Mouse (Mus musculus): ENCODE measurements around the gene Stap2. TPM values are rescaled to one million over a fixed set of nuclear protein-coding genes. Genes with fewer than 3 reads are reported as not detected.

Stap2 gene
- polyA plus RNA-seq (2015; fragmentation: Nextera tagmentation; extraction: Ambion mirVana): 1.5 and 1.8 TPM in 2 replicates

DNA sequence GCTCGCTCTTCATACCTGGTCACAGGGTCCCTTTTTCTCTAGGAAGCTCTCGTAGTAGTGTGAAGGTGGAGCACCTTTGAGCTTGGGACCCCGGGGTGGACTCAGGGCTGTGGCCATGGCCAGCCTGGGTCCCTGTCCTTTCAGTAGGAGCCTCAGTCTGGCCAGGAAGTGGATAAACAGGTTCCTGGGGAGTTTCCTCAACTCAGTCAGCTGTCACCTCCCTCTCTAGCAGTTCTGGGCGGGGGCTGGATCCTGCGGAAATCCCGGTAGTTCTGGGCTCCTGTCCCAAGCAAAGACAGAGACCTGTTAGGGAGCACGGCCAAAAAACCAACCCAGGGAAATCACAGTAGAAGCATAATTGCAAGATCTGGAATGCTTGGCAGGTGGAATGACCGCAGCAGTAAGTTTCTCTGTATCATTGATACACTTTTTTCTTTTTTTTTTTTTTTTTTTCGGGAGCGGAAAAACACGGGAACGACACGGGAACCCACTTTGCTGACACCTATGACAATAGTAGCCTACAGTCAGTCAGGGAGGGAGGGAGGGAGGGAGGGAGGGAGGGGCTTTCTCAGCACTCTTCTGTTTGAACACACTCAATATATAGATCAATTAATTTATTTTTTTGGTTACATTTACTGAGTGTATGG is at the start of gene Stap2, which contains the start of gene Mpnd:
TSS of gene Stap2 (minus strand) at position 170 of the 647 bp plus-strand sequence.
TSS of gene Mpnd (plus strand) at position 297 of the 647 bp plus-strand sequence.
- no peak within 1 kb of the TSS; the same call in 1 of the 2 replicates for H3K27ac ChIP-seq
- H3K4me2 ChIP-seq: 0 out of 2 replicates have a peak within 1 kb of the TSS, but pooled peaks have one; percentile 11
- H3K4me1 ChIP-seq (replicated peaks): peaks cover 38% of the 10 kb centered on the region
- no peak for ATAC-seq (ENCODE audit: low read depth)
- H3K4me3 ChIP-seq (replicated peaks): no peak within 1 kb of the TSS
- H3K9ac ChIP-seq: no peak within 1 kb of the TSS
- H3K27me3 ChIP-seq: peaks cover 25% of the 10 kb centered on the region
- no peaks in the 10 kb centered on the region for H3K9me3 ChIP-seq (replicated peaks)
- no peaks in the 10 kb centered on the region for H3K36me3 ChIP-seq
- DNase-seq: no peak
- WGBS (ENCODE audit: insufficient replicate concordance): 19% methylated on average over 13 of the region's 13 CpGs

DNA sequence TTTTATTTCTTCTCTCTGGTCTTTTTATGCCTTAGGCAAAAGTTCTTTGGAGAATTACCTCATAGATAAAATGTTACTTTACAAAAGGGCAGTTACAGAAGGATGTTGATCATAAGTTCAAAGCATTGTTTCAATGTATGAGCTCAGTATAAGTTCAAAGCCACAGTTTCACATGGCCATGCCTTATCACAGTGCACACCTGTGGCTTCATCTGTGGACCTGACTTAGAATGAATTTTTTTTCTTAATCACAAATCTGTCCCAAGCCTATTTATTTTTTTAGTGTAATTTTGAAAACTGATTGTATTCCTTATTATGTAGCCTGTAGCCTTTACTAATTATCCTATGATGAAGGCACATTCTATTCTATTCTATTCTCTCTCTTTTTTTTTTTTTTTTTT is 49.6 kb upstream of the Stap2 start:
- ATAC-seq (ENCODE audit: low read depth): no peak
- Histone ChIP-seq H3K27me3 (no peaks in the 10 kb centered on the region), H3K4me1 (replicated peaks) (peaks cover 30% of the 10 kb centered on the region), H3K4me3 (replicated peaks) (no peak overlapping the region), H3K9ac (no peak overlapping the region), H3K36me3 (peaks cover 94% of the 10 kb centered on the region), H3K4me2 (no peak overlapping the region), H3K9me3 (replicated peaks) (no peaks in the 10 kb centered on the region), H3K27ac (no peak overlapping the region)
- DNase-seq: no peak

DNA sequence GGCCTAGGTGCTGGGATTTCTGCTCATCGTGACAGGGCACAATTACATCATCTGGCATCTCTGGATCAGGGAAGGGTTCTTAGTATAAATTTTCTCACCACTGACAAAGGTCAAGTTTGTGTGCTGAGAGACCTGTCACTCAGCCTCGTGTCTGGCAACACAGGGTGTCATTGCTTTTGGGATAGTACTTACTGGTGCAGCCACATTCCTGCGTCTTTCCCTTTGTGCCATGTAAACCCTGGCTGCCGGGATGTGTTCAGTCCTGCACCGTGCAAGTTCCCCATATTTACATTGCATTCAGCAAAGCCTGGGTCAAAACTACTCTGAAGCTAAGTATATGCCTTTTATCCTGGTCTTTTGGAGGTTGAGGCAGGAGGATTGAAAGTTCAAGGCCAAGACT is 46.0 kb upstream of the Stap2 start:
- Histone ChIP-seq H3K27me3 (no peaks in the 10 kb centered on the region), H3K36me3 (peaks cover 94% of the 10 kb centered on the region), H3K9ac (no peak overlapping the region), H3K27ac (no peak overlapping the region), H3K4me3 (replicated peaks) (no peak overlapping the region), H3K9me3 (replicated peaks) (no peaks in the 10 kb centered on the region), H3K4me1 (replicated peaks) (peaks cover 30% of the 10 kb centered on the region), H3K4me2 (no peak overlapping the region)
- ATAC-seq (ENCODE audit: low read depth): no peak
- no peak for DNase-seq
- WGBS (ENCODE audit: insufficient replicate concordance): 86% methylated on average over 5 of the region's 5 CpGs

DNA sequence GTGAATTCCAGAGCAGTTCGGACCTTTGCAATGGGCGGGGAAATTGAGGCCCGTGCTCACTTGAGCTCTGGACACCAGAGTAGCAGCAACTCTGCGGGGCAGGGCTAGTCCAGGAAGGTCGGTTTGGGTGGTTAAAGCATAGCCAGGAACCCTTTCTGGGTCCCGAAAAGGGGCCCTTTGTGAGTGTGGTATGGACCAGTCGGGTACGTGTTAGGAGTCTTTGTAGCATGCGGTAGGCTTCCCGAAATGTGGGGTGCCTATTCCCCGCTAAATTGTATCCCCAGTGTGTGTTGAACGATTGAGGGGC is 35.4 kb upstream of the Stap2 start:
- Histone ChIP-seq H3K27me3 (no peaks in the 10 kb centered on the region), H3K9ac (peak overlapping the region; percentile 91), H3K9me3 (replicated peaks) (no peaks in the 10 kb centered on the region), H3K4me1 (replicated peaks) (peaks cover 41% of the 10 kb centered on the region), H3K27ac (peak overlapping the region; percentile 90), H3K36me3 (peaks cover 32% of the 10 kb centered on the region), H3K4me3 (replicated peaks) (peak overlapping the region; percentile 86), H3K4me2 (peak overlapping the region; percentile 92)
- ATAC-seq (ENCODE audit: low read depth): no peak
- no peak for DNase-seq
- 2% methylated on average over 12 of the region's 12 CpGs for WGBS (ENCODE audit: insufficient replicate concordance)

DNA sequence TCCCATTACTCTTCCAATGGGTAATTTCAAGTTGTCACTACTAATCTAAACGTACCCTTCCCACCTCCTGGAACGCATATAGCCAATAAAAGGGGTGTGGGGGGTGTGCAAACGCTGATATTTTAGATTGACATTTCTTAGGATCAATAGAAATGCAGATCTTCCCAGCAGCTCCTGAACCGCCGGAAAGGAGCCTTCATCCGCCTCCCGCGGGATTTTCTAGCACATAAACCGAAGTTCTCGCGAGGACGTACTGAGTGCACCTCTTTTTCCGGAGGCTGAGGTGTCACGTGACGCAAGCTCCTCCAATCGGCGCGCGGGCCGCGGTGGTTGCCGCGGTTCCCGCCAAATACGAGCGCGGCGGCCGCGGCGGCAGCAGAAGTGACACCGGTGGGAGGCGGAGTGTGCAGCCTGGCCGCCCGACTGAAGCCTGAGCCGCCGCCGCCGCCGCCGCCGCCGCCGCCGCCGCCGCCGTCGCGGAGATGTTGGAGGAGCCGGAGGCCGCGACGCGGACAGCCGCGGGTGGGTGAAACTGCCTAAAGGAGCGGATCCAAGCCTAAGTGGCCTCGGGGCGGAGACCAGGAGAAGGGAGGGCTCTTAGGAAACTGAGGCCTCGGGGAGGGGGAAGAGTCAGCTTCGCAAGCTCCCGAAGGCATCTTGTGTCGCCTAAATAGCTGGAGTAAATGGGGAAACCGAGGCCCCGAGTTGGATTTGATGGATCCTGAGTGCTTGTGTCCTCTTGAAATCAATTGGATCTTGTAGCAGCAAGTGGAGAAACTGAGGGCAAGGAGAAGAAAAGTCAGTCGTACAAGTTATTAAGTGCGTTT is 34.9 kb upstream of the Stap2 start, which contains the start of gene Chaf1a:
TSS of gene Chaf1a (plus strand) at position 410 of the 827 bp plus-strand sequence.
- Histone ChIP-seq H3K27ac (peak within 1 kb of the TSS; percentile 90), H3K27me3 (no peaks in the 10 kb centered on the region), H3K36me3 (peaks cover 27% of the 10 kb centered on the region), H3K4me1 (replicated peaks) (peaks cover 43% of the 10 kb centered on the region), H3K9ac (peak within 1 kb of the TSS; percentile 91), H3K4me3 (replicated peaks) (peak within 1 kb of the TSS; percentile 86), H3K4me2 (peak within 1 kb of the TSS; percentile 92), H3K9me3 (replicated peaks) (no peaks in the 10 kb centered on the region)
- DNase-seq: peak; percentile 97
- under 1% methylated on average over 68 of the region's 68 CpGs for WGBS (ENCODE audit: insufficient replicate concordance)
- peak; percentile 78 for ATAC-seq (ENCODE audit: low read depth)

DNA sequence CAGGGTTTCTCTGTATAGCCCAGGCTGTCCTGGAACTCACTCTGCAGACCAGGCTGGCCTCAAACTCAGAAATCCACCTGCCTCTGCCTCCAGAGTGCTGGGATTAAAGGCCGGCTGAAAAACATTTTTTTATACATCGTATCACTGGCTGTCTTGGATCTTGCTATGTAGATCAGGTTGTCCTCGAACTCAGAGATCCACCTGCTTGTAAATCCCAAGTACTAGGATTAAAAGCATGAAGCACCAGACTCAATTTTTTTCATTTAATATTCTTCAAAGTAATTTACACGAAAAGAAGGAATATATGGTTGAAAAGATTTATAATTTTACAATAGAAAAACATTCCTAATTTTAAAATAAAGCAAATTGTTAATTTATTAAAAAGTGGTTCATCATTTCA is 34.0 kb upstream of the Stap2 start:
- Histone ChIP-seq H3K9me3 (replicated peaks) (no peaks in the 10 kb centered on the region), H3K4me3 (replicated peaks) (peak overlapping the region; percentile 86), H3K27me3 (no peaks in the 10 kb centered on the region), H3K4me1 (replicated peaks) (peaks cover 52% of the 10 kb centered on the region), H3K9ac (peak overlapping the region; percentile 73), H3K27ac (peak overlapping the region; percentile 74; the same call in 1 of the 2 replicates), H3K36me3 (peaks cover 23% of the 10 kb centered on the region), H3K4me2 (peak overlapping the region; percentile 92)
- no peak for DNase-seq
- 59% methylated on average over 4 of the region's 4 CpGs for WGBS (ENCODE audit: insufficient replicate concordance)
- ATAC-seq (ENCODE audit: low read depth): no peak

DNA sequence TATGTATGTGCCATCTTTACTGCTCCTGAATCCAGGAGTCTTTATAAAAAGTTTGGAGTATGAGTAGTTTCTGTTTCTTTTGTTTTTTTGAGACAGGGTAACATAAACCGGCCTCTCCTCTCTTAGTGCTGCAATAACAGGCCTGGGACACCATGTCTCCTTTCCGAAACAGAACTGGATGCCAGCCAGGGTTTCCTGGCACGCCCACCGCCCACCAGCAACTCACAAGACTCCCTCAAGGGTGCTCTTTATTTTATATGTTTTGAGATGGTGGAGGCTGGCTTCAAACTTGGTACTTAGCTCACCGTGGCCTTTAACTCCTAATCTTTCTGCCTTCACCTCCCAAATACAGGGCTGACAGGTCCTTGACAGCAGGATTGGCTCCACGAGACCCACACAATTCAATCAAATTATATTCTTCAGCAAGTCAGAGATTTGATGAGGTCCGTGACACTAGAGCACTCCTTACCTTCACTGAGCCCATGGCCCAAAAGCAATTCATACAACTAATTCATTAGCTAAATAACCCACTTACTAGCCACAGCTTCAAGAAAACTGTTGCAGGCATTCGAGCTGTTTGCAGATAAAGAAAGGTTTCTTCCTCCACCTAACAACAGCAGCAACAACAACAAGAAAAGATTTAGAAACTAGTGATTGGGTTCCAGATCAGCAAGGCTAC is 33.3 kb upstream of the Stap2 start:
- H3K4me1 ChIP-seq (replicated peaks): peaks cover 54% of the 10 kb centered on the region
- H3K9me3 ChIP-seq (replicated peaks): no peaks in the 10 kb centered on the region
- H3K36me3 ChIP-seq: peaks cover 23% of the 10 kb centered on the region
- DNase-seq (no peak), ATAC-seq (ENCODE audit: low read depth) (no peak)
- 80% methylated on average over 8 of the region's 8 CpGs for WGBS (ENCODE audit: insufficient replicate concordance)
- 0 out of 2 replicates have a peak overlapping the region, but pooled peaks have one; percentile 11 for H3K27ac ChIP-seq
- no peak overlapping the region for H3K9ac ChIP-seq
- peak overlapping the region; percentile 92; the same call in 1 of the 2 replicates for H3K4me2 ChIP-seq
- H3K4me3 ChIP-seq (replicated peaks): no peak overlapping the region
- no peaks in the 10 kb centered on the region for H3K27me3 ChIP-seq

DNA sequence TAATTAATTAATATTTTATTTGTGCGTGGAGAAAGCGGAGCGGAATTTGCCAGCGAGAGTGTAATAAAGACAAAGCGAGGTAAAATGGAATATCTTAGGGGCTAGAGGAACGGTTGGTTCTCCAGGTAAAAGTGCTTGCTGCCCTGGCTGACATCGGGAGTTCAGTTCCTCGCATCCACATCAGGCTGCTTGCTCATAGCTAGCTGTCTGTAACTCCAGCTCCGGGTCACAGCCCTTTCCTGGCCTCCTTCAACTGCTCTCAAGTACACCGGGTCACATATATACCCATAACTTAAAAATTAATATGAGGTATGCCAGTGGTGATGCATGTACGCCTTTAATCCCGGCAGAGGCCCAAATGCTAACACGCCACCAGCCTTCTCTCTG is 31.5 kb upstream of the Stap2 start:
- ATAC-seq (ENCODE audit: low read depth) (no peak), DNase-seq (no peak)
- H3K27ac ChIP-seq: no peak overlapping the region
- H3K36me3 ChIP-seq: peaks cover 24% of the 10 kb centered on the region
- H3K9me3 ChIP-seq (replicated peaks): no peaks in the 10 kb centered on the region
- H3K27me3 ChIP-seq: no peaks in the 10 kb centered on the region
- 36% methylated on average over 13 of the region's 13 CpGs for WGBS (ENCODE audit: insufficient replicate concordance)
- peak overlapping the region; percentile 57 for H3K4me2 ChIP-seq
- peak overlapping the region; percentile 38 for H3K4me3 ChIP-seq (replicated peaks)
- H3K4me1 ChIP-seq (replicated peaks): peaks cover 60% of the 10 kb centered on the region
- peak overlapping the region; percentile 51 for H3K9ac ChIP-seq

DNA sequence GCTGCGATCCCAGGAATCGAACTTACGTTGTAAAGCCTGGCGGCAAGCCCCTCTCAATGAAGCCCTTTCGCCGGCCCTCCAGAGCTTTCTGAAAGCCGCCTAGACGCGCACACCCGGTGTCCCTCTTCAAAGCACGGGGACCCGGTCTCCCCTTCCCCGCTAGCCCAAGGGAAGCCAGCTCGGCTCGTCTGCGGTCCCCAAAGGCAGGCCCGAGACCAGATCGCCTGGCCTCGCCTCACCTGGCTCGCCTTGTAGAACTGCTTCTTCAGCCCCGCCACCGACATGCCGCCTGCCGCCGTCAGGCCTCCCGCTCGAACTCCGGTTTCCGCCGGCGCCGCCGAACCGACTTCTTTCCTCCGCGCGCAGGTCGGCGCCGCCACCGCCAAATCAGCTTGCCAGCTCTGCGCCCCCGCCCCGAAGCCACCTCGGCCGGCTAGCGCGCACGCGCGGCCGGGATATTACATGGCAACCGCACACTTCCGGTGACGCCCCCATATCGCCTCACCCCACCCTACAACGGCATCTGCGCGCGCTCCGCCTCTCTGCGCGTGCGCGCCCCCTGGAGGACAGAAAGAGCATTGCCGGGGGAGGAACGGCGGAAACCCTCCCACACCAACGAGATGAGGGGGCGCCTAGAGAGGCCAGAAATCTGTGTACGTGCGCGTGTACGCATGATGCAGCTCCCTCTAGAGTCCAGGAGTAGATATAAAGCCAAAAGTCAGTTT is 31.0 kb upstream of the Stap2 start, which contains the start of gene Sh3gl1:
TSS of gene Sh3gl1 (minus strand) at position 460 of the 725 bp plus-strand sequence.
- Histone ChIP-seq H3K27ac (peak within 1 kb of the TSS; percentile 93), H3K4me3 (replicated peaks) (peak within 1 kb of the TSS; percentile 97), H3K4me2 (peak within 1 kb of the TSS; percentile 89), H3K27me3 (no peaks in the 10 kb centered on the region), H3K36me3 (peaks cover 26% of the 10 kb centered on the region), H3K9me3 (replicated peaks) (no peaks in the 10 kb centered on the region), H3K9ac (peak within 1 kb of the TSS; percentile 98), H3K4me1 (replicated peaks) (peaks cover 60% of the 10 kb centered on the region)
- DNase-seq (peak; percentile 98), ATAC-seq (ENCODE audit: low read depth) (peak; percentile 88)
- WGBS (ENCODE audit: insufficient replicate concordance): under 1% methylated on average over 74 of the region's 74 CpGs

DNA sequence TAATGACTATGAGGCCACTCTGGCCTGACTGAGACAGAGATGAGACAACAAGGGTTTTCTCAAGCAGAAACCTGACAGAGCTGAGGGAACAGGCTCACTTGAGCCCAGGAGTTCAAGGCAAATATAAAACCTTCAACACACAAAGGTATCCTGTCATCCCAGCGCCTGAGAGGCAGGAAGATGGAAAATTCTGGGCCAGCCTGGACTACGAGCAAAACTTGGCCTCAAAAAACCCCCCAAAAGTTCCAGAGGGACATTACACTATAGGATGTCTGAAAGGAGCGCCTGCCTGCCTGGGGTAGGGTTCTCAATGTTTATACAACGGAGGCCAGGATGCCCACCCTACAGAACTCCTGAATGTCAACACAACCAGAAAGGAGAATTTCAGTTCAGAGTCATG is 29.8 kb upstream of the Stap2 start:
- no peak for ATAC-seq (ENCODE audit: low read depth)
- Histone ChIP-seq H3K36me3 (peaks cover 36% of the 10 kb centered on the region), H3K4me2 (peak overlapping the region; percentile 89), H3K9ac (peak overlapping the region; percentile 98), H3K27me3 (no peaks in the 10 kb centered on the region), H3K9me3 (replicated peaks) (no peaks in the 10 kb centered on the region), H3K27ac (peak overlapping the region; percentile 93), H3K4me3 (replicated peaks) (peak overlapping the region; percentile 97), H3K4me1 (replicated peaks) (peaks cover 65% of the 10 kb centered on the region)
- WGBS (ENCODE audit: insufficient replicate concordance): 68% methylated on average over 4 of the region's 4 CpGs
- DNase-seq: no peak

All from liver, embryonic 13.5 days (tissue).